Mouse (Mus musculus) right cerebral cortex, adult 18-20 months (tissue): ENCODE results near the gene Hsd17b2.

Experiments
- DNase-seq: peaks from one replicate; pipeline ENCODE4 v3.0.0; 2022; ENCODE audit warnings: mixed read lengths

Gene Hsd17b2

DNA sequence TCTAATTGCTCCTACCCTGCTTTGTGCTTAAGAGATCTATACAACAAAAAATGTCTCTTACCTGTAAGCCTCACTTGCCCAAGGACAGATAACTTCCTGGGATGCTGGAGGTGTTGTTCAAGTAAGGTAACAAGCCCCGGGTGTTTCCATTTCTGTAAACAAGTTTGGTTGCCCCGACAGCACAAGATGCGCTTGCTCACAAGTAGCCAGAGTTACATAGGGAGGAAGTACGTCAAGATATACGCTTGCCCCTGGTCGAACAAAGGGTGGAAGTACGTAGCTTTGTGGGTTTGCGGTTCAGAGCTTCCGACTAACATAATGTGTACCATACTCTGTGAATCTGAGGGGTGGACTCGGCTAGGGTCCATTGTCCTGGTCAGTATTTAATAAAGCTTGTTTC lies 74.4 kb downstream of the Hsd17b2 start:
- no peak for DNase-seq

DNA sequence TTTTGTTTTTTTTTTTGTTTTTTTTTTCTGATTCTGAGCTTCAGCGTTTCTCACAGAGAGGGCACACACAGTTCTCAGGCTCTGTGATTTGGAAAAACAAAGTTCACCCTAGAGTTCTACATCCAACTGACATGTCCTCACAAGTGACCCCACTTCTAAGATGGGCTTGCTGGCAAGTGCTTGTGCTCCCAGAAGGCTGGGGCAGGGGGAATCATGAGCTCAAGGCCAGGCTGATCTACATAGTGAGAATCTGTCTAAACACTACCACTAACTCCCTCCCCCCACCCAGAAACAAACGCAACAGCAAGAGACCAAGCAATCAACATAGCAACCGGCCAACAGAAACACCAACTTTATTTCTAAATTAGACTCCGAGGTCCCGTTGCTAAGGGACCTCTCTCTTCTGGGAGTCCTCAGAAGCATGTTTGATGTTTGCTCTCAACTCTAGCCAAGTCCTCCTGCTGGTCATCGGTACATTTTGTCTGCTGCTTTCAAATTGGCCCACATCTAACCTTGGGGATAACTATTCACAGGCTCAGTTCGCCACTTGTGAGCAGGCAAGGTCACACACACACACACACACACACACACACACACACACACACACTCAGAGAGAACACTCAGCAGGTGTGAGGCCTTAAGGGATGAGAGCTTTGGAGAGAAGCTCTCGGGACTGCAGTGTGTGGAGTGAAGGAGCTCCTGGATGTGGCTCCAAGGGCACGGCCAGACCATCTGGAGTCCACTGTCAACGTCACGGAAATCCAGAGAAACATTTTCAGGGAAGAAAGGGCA lies 77.0 kb downstream of the Hsd17b2 start:
- DNase-seq = no peak

DNA sequence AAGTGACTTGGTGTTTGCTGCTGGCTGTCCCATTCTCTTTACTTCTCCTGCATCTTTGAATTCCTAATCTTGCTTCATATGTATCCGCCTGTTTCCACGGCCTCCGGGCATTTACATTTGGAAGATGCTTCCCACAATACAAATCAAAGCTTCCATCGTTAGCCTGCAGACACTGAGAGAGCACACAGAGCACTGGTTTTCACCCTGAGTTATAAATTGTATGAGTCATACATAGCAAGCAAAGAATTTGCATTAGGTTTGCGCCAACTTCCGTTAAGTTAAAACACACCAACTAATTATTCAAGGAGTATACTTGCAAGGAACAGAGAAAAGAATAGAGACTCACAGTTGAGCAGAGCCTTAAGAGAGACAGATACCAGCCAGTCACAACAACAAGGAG lies 77.6 kb downstream of the Hsd17b2 start:
- DNase-seq = no peak

DNA sequence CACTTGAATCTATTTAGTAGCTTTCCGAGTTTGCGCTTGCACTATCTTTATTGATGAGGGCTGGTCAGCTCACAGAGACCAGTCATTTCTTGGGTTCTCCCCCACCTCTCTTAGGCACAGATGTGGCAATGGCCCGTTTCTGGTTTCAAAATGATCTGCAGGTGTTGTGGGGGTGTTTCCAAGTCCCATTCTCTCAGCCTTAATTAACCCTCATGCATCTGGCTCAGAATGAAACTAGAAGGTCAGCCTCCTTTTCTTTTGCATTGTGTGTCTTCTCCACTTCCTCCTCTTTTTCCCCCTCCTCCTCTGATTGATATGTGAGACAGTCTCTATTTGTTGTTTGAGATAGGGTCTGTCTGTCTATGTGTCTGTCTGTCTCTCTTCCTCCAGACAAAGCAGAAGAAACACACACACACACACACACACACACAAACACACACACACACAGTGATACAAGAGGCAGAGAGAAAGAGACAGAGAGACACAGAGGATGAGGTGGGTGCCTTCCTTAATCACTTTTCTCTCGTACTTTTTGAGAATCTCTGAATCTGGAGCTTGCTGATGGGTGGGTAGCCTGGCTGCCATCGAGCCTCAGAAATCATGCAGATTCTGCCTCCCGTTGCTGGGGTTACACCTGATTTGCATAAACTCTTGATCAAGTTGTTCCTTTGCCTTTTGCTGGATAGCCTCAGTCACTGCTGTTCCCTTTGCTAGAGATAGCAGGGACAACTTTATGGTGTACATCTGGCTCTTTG lies 79.8 kb downstream of the Hsd17b2 start:
- no peak for DNase-seq

DNA sequence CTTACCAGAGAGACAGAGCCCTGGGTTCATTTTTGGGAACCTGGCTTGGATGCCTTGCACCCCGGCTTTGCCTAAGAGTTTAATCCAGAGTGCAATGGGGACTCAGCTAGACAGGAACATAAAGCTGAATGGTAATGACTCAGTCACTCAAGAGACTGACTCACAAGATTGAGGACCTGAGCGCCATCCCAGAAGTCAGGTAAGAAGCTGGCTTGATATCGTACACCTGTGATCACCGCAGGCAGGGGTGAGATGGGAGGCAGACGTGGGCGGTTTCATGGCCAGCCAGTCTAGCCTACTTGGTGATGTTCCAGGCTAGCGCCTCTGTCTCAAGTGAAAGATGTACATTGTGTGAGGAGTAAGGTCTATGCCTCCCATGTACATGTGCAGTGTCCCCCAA lies 81.3 kb downstream of the Hsd17b2 start:
- no peak for DNase-seq

DNA sequence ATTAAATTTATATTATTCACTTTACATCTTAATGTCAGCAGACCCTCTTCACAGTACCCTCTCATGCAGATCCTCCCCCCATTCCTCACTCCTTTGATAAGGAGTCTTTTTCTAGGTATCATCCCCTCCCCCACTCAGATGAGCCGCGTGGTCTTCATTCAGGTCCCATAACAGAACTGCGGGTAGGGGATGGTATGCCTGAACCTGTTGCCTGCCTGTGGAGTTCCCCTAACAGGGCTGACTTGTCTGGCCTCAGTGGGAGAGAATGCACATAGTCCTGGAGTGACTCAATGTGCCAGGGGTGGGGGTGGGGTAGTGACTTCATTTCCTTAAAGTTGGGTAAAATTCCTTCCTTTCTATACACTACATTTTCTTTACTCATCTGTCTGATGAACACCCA lies 84.7 kb downstream of the Hsd17b2 start:
- DNase-seq = no peak

DNA sequence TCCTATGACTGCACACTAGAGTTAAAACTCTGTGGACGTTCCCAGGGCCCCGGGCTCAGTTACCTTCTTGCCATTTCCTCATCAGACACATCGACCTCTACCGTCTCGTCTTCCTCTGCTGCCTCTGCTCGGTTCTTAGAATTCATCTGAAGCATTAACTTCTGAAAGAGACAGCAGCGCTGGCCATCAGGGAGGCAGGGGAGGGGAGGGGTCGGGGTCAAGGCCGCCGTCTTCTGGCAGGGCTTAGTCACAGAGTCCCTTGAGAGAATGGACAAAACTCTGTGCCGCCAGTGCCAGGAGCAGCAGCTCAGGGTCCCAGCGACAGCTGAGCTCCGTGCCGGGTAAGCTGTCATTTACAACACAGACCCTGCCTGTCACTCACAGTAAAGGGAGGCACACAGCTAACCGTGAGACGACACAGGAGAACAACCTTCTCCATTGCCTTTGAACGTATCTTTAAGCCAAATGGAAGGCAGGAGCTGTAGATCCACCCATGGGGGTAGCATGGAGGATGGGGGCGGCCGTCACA lies 91.0 kb downstream of the Hsd17b2 start:
- no peak for DNase-seq

DNA sequence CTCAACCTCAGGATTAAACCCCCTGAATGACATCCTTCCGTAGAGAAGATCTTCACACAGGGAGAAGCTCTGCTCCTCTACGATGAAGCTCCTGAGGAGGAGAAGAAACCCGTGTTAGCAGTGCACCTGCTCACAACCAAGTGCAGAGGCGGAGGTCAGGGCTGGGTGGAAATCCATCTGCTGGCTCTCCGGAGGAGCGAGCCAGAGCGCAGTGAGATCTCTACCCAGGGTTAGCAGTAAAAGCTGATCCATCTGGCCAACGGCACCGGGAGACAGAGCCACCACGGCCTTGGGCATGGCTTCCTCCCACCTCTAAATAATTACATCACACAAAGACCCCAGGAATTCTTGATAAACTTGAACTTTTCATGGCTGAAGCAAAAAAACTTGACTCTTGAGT lies 92.9 kb downstream of the Hsd17b2 start:
- no peak for DNase-seq

DNA sequence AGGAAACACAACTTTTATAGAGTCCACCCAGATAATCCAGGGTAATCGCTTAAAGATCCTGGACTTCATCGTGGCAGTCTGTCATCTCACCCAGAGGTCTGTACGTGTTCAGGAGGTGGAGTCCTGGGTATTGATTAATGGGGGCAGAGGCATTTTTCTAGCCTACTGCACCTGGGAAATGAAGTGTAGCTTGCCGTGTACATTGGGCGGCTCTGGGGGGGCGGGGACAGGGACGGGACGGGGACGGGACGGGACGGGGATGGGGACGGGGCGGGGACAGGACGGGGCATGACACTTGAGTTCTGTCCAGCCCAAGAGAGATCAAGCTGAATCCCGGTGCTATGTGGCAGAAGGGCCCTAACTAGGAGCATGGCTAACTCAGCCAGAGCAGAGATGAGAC lies 94.8 kb downstream of the Hsd17b2 start:
- no peak for DNase-seq

DNA sequence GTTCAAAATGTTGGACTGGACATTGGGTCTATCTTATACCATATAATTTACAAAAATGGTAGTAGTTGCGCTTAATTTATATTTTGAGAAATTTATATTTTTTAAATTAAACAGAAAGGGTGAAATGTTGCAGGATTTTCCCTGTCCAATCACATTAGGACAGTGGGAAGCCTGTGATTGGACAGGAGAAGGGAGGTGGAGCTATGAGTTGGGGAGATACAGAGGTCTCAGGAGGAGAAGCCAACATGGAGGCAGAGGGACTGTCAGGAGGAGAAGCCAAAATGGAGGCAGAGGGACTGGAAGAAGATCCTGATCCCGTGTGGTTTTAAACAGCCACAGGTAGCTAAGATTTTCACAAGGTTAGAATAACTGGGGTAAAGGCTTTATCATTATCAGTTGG lies 96.4 kb downstream of the Hsd17b2 start:
- DNase-seq = no peak

DNA sequence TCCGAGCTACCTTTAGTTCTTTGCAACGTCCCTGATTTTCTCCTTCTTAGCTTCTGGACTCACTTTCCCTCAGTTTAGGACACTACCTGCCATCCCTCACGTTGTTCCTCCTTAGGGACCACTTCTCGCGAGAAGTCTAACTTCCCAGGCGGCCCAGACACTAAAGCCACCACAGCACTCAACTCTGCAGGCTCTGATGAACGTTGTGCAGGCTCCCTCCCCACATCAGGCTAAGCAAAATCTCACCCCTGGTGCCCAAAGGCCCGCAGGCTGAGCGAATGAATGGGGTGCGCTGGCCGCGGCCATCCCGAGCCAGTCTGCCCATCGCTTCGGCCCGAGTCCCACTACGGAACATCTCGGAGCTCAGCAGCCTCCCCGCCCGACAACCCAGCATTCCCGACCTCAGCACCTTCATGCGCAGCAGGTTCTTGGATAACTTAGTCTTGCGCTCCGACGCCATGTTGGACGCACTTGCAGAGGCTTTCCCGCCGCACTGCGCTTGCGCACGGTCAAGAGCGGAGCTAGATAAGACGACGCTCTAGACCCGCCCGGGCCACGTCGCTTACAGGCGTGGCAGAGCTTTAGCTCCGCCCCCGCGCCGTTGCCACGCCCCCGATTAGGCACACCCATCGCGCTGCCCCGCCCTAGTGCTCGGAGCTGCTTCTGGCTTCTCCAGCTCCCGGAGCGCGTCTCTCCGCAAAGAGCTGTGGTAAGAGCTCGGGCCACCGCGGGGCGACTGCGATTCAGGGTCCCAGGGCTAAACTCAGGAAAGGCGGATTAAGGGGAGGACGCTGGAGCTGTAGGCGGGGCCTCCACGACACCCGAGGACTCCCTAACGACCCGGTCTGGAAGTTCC lies 100.0 kb downstream of the Hsd17b2 start, which contains the start of gene Mphosph6:
Gene Mphosph6, minus strand, starts transcription at position 501 of the 856 bp plus-strand sequence.
- peak; percentile 97 for DNase-seq

DNA sequence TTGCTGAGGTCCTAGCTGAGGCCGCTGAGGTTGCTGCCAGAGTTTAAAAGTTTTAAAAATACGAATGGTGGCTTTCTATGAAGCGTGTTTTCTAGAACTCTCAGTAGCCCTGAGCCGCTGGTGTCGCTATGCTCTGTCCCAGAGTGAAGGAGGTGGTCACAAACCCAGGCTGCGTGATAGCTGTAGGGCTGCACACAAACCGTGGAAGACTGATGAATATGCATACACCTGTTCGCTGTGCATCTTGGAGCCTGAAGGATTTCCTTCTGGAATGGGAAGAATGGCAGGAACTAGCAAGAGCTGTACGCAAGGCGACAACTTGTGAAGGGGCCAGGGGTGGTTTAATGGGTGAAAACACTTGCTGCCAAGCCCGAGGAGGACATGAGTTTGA lies 100.6 kb downstream of the Hsd17b2 start:
- DNase-seq = no peak

DNA sequence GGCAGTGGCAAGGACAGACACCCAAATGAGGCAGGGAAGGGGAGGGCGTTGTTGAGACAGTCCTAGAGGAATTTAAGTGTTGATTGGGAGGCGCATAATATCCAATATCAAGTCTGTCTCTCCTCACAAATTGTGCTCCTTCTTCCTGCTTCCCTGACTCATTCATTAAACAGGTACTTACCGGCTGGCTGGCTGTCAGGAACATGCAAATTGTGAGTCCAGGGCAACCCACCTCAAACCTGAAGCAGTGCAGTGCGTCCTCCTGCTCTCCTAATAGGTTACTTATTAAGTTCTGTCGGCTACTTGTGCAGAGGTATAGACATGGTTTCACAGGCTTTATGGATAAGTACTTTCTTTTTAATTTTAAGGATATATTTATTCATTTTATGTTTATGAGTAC lies 103.7 kb downstream of the Hsd17b2 start:
- no peak for DNase-seq
